Mouse (Mus musculus) neural tube, embryonic 10.5 days (tissue): ENCODE data around the gene Dpp3.
"Not testable (repeated sequence)": the region's sequence is repeated elsewhere in the genome, so short reads cannot be mapped to it uniquely, and the experiment has no call there.

Experiments used
- DNase-seq: peaks from one replicate; pipeline ENCODE4 v3.0.0-alpha.2; 2017; ENCODE audit warnings: low spot score; ENCODE audit errors: extremely low spot score

Dpp3 gene

DNA sequence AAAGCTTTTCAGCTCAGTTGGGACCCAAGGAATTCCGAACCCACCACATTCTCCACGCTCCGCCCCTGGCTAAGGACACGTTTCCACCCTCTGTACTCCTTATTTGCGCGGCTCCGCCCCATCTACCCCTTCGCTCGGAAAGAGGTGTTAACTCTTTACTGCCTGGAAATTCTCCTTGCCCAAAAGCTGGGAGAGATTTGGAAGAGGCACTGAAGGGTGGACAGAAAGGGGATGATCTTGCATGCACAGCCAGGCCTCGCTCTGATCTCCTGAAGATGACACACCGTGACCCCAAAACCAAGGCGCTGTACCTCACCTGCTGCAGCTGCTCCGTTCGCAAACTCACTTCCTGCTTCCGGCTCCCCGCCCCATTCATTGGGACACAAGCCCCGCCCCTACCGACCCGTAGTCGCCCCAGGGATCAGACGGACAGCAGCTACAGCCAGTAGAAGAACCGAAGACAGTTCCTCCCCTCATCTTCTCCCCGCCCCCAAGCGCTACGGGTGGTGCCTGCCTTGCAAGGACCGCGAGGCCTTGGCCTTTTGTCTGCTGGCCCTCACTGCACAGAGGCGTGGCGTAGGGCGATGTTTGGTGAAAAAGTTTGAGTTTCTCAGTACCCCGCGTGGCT lies at the start of gene Dpp3:
TSS of gene Dpp3 (minus strand) at position 384 of the 628 bp plus-strand sequence.
- peak; percentile 99 for DNase-seq

DNA sequence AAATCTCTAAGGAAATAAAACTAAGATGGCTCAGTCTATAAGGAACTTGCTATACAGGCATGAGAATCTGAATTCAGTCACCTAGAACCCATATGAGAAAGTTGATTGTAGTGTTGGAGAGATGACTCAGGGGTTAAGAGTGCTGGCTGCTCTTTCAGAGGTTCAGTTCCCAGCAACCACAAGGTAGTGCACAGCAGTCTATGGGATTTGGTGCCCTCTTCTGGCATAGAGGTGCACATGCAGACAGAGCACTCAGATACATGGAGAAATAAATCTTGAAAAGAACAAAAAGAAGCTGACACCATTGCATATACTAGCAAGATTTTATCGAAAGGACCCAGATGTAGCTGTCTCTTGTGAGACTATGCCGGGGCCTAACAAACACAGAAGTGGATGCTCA lies 40.1 kb upstream of the Dpp3 start:
- no peak for DNase-seq

DNA sequence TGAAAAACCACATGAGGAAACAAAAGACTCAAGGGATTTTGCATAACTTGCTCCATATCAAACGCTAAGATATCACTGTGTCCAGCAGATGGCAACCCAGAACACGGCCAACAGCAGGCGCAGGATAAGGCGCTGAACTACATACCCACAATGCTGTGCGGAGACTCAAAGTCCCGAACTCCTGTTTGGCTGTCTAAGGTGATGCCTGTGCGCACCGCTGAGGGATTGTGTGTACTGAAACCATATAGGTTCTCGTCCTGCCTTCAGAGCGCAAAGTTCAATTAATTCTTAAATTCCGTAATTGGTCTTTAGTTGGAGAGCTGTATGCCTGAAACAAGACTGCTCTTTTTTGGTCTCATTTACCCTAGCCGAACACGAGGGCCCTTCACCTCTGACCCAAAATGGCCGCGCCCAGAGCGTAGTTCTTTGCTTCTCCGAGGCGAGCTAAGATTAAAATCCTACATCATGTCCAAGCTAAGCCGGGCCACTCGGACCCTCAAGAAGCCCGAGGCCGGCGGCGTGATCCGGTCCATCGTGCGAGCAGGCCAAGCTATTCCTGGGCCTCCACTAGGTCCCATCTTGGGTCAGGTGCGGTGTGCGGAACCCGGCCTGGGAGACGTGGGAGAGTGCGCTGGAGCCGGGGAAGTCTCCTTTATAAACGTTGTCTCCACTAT lies 34.0 kb upstream of the Dpp3 start, which contains the start of gene Mrpl11:
TSS of gene Mrpl11 (plus strand) at position 220 of the 674 bp plus-strand sequence.
- DNase-seq: peak; percentile 91

DNA sequence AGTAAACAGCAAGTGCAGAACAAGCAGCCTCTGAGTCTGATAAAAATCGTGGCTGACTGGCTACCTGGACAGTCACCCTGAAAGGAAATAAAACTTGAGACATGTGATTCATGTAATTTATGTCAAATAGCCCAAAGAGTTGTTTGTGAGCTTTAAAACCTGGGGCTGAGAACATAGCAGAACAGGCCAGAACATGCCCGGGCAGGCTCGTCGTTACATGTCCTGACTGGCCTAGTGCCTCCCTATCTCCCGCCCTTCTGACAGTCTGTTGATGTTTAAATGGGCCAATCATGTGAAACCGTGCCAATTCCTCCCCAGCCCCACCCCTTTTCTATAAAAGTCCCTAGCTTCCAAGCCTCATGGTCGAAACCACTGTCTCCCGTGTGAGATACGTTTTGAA lies 20.6 kb upstream of the Dpp3 start:
- DNase-seq: not testable (repeated sequence)

DNA sequence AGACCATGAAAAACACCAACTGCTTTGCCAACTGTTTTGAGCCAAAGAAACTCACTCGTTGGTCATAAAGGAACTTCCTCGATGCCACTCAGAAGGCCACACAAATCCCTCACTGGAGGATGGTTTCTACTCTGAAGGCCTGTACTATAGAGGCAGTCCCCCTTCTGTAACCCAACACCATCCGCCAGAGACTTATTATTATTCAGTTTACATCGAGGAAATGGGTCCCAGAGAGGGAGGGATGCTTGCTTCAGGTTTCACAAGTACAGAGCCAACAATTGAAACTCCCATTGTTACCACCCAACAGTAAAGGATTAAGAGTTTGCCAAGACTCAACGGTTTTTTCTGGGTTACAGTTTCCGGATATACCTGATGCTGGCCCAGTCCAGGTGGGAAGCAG lies 17.5 kb upstream of the Dpp3 start:
- DNase-seq: no peak

DNA sequence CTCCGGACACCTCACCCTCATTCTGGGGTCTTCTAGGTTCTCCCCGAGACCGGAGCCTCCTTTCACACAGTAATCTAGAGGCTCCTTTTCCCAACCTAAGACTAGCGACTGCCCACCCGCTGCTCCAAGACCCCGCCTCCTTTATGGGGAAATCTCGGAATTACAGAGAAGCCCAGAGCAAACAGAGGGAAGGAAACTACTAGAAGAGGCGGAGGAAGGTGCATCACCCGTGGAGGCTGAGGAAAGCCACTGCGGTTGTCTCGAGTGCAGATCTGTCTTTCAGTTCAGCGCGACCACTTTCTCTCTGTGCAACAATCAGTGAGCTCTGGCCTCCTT lies 15.1 kb upstream of the Dpp3 start:
- no peak for DNase-seq

DNA sequence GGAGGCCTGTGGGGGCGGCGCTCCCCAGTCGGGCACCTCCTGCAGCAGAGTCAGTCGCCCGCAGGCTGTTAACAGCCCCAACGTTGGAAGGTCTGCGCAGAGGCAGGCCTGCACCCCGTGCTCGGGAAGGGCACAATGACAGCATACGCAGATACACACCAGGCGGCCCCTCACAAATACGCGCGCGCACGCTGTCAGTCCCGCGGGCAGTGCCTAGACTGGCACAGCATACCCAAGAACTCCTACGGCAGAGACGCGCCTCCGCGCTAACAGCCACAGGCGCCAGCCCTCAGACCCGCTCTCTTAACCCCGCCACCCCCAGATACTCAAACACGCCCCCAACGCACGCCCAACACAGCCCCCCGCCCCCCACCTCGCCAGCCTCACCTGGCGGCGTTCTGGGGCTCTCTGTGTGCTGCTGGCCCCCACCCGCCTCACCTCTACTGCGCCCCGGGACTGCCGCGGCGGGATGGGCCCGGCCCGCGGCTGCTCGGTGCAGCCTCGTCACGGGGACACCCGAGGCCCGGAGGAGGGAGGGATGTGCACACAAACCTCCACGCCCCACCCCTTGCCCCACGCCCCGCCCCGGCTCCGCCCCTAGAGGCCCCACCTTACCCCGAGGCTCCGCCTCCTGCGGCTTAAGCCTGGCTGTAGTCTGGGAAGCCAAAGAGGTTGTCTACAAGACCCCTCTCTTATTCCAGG lies 14.6 kb upstream of the Dpp3 start, which contains the start of gene Peli3:
TSS of gene Peli3 (minus strand) at position 577 of the 702 bp plus-strand sequence.
- DNase-seq: peak; percentile 88

DNA sequence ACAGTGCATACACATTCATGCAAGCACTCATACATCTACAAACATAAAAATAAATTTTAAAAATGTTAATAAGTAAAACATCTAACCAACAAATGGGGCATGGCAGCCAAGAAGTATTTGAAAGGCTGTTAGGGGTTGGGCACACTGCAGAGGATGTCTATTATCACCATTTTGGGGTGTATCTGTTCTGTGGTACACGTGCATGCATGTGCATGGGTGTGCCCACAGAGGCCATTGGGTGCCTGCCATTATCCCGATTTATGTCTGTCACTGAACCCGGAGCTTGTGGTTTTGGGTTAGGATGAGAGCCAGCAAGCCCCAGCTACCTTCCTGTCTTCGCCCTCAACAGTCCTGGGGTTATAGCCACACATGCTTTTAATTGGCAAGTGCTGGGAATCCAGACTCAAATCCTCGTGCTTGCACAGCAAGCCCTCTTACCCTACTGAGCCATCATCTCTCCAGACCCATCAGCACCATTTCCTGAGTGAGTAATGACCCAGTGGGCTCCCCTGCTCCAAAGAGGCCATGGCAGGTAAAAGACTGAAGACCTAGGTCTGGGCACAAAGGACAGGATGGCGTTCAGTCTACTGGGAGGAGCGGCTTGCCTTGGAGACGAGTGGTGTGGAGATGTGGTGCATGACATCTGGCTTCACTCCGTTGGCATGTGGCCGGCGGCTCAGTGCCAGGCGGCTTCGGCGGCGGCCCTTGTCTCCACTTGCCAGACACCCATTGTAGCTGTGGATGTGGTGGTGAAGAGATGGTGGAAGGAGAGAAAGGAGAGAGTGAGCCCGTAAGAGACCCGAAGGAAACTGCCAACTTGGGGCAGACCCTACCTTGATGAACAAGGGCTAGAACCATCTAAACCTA lies 9.6 kb upstream of the Dpp3 start:
- DNase-seq: no peak

DNA sequence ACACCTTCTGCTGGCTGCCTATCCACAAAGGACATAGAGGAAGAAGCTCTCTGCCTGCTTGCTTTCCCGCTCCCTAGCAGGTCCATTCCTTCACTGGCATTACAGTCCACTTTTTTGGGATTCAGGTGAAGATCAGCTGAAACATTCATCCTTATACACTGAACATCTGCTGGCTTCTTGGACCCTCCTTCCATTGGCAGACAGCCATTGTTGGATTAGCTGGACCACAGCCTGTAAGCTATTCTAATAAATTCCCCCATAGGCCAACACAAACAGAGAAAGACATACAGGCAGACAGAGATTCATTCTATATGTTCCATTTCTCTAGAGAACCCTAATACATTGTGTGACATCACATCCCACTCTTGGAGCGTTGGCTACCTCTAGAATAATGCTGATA lies 8.8 kb upstream of the Dpp3 start:
- no peak for DNase-seq

DNA sequence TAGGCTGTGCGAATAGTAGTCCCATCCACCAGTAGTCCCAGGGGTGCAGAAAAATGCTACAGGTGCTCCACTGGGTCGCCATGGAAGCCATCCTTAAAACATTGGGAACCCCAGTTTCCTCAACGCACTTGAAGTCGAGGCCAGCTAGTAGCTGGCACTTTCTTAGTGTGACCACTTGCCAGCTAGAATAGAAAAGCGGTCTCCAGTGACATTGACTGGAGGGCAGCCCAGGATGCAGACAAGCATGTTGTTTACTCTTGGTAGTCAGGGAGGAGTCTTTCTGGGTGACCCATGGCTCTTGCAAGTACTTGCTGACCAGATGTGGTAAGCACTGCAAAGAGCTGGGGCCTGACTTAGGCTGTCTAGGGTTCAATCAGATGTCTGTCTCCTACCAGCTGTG lies 694 bp upstream of the Dpp3 start:
- no peak for DNase-seq

DNA sequence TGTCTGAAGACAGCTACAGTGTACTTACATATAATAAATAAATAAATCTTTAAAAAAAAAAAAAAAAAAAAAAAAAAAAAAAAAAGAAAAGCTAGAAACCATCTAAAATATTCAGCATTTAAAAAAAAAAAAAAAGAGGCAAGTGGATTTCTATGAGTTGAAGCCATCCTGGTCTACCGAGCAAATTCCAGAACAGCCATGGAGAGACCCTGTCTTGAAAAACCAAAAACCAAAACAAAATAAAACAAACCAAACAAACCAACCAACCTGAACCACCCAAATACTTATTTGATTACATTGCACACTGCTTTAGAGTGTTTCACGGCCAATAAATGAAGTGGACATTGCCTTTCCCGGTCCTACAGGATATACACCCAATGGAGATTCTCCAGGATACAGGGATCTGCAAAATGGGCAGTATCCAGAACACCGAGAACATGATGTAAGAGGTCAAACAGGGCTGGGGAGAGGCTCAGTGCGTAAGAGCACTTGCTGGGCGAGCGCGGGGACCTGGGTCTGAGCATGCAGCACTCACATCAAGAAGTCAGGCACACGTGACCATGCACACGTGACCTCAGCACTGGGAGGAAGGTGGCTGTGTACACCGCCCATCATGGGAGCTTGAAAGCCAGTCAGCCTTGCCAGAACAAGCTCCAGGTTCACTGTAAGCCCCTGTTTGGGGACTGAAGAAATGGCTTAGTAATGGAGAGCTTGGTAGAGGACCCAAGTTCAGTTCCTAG lies 2.8 kb downstream of the Dpp3 start:
- no peak for DNase-seq

DNA sequence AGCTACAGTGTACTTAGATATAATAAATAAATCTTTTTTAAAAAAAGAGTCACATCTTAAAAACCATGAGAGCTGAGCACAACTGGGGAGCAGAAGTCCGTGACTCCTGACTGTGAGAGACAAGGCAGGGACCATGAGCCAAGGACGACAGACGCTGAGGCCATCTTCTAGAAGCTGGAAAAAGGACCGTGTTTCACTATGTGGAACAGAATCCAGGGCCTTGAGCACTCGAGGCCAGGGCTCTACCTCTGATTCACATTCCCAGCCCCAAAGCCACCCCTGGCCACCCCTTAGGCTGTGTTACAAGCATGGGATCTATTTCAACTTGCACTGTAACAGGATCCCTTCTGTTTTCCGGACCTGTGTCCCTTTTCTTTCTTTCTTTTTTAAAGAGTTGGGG lies 8.4 kb downstream of the Dpp3 start:
- no peak for DNase-seq

DNA sequence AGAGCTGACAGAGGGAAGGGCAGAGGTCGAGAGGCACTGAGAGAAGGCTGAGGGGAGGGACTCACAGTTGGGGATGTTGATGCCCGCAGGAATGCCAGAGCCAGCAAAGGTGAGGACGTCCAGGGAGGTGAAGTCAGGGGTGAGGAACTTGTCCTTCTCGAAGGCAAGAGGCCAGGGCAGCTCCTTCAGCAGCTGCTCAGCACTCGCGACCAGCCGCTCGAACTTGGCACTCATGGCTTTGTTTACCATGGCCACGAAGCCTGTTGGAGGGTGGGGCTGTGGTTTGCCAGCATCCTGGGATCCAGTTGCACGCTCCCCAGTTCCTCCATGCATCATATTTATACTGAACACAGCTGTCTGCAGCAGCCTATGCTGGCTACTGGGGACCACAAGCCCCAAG lies 11.3 kb downstream of the Dpp3 start:
- DNase-seq: no peak

DNA sequence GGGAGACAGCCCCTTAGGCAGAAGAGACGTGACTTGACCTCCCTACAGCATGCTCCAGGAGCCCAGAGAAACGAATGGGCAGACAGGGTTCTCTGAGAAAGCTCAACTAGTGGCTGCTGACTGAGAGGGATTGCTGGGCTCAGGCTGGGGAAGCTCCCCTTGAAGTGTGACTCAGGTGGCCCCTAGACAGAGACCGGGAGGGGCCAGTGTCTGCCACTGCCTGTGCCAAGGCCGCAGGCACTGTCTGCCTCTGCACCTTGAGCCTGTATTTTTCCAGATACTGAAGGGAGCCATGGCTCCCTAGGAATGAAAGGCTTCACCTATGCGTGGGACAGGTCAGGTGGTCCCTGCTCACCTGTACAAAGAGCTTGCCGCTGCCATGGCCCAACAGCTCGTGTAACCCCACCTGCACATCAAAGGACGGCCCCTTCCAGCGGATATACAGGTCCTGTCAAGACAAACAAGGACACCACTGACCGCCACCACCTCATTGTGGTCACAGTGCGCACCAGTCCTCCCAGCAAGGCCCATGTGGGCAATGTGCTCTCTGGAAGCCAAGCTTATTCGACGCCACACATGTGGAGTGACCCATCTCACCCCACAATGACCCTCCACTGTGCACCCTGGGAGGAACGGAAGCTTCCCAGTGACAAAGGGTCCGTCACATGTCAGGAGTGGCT lies 12.0 kb downstream of the Dpp3 start:
- no peak for DNase-seq

DNA sequence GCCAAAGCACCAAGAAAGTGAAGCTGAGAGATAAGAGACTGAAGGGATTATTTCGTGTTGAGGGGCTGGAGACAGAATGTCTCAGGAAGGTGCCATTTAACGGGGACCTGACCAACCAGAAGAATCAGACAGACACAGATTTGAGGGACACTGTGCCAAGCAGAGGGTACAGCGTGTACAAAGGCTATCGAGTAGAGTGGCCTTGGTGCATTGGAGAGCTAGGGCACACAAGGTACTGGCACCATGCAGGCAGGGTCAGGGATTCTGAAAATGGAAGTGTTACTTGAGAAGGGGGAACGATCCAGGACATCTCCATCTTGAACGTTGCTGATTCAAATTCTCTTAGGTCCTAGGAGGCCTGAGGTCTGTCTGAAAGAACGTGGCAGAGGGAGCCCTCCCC lies 18.7 kb downstream of the Dpp3 start:
- DNase-seq: no peak

DNA sequence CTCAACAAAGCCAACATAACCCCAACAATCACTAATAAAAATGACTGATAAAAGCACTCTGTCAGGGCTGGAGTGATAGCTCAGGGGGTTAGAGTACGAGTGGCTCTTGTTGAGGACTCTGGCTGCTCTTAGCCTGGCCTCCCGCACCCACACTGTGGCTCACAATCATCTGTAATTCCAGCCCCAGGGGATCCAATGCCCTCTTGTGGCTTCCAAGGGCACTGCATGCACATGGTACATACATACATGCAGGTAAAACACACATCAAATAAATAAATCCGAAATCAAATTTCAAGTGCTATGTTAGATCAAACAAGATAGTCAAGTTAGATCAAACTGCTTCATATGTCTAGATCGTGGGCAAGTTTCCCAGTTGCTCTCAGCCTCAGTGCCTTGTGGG lies 20.0 kb downstream of the Dpp3 start:
- peak; percentile 21 for DNase-seq

DNA sequence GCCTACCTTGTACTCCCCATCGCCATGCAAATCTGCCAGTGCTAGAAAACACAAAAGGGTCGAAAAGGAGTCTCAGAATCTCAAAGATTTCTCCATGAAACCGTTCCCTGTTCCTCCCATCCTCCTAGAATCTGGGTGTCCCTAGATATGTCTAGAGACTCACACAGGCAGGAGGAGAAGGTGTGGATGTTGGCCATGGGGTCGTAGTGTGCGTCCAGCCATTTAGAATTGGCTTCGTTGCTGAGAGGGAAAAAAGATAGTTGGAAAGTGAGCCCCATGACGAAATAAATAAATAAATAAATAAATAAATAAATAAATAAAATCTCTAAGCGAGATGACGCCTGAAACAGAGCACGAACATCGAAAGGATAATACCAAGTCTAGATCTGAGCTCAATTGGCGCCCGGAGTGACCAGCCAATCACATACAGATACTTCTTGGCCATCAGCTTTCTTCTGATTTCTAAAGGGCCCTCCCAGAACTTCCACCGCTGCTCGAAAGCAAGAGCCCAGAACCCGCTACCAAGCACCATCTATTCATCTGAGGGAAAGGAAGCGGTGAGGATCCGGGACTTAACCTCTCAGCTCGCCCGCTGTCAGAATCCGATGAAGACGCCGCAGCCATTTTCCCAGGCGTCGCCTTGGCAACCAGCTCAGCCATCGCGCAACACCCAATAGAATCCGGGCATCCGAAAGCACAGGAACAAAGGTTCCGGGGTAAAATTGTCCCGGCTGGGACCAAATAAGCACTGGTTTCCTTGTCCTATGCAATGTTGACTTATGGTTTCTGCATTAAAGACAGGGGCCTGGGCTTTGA lies 21.9 kb downstream of the Dpp3 start, which contains the start of gene Bbs1:
TSS of gene Bbs1 (minus strand) at position 650 of the 816 bp plus-strand sequence.
- peak; percentile 85 for DNase-seq

DNA sequence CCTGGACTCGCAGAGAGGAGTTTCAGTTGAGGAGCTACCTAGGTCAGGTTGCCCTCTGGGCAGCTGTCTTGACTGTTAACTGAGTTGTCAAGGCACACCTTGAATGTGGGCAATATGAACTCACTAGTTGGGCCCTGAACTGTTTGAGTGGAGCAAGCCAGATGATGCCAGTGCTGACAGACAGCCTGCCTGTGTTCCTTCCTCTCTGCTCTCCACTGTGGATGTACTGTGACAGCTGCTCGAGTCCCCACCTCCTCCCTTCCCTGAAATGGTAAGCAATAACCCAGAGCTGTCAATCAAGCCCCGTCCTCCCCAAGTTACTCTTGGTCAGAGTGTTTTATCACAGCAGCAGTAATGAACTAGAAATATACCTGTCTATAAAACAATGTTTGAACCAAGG lies 28.2 kb downstream of the Dpp3 start:
- DNase-seq: no peak

DNA sequence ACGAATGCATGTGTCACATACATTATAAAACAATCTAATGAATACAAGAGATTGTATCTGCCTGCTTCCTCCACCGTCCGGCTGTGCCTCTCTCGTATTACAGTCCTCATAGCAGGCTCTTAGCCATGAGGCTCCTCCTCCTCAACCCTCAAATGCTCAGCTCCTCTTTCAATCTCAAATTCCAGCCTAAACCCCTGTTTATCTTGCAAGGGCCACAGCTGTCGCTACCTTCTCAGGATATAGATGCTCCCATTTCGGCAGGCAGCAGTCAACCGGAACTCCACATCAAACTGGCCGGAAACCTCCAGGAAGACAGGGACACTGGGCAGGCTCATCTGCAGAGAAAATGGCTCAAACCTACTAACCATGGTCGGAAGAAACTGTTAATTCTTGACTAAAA lies 29.1 kb downstream of the Dpp3 start:
- DNase-seq: no peak
